Mouse (Mus musculus) ES-E14 (cell line): Measurements from ENCODE around the gene Gm42791.

ENCODE experiments used
- CHD2 ChIP-seq: IDR thresholded peaks from 2 replicates; pipeline ENCODE4 v1.6.1; 2014; ENCODE audit warnings: mild to moderate bottlenecking, low read depth, low read length, inconsistent platforms
- HCFC1 ChIP-seq: IDR thresholded peaks from 2 replicates; pipeline ENCODE4 v1.6.1; 2012; ENCODE audit warnings: low read length, inconsistent platforms, borderline replicate concordance; ENCODE audit not compliant: insufficient read depth
- ZC3H11A ChIP-seq: IDR thresholded peaks from 2 replicates; pipeline ENCODE4 v1.6.1; 2012; ENCODE audit warnings: low read depth, mild to moderate bottlenecking, inconsistent platforms, low read length, borderline replicate concordance
- ZNF384 ChIP-seq: IDR thresholded peaks from 2 replicates; pipeline ENCODE4 v1.6.1; 2012; ENCODE audit warnings: low read depth, low read length, inconsistent platforms

DNA sequence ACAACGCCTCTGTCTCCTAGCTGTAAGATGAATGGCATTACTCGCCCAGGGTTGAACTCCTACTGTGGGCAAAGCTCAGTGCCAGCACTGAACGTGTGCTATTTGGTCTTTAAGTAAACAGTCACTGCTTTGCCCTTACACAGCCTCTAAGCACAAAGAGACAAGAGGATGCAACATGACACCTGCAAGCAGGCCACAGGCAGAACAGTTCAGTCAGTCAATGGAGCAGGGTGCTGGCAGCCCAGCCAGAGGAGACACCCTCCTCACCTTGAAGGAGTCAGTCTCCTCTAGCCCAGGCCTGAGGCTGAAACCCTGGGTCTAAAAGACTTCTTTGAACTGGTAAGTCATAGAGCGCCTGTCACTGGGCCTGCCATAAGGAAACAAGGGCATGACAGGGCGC, 76.9 kb downstream of the Gm42791 start:
- no peak for TF ChIP-seq CHD2
- no peak for TF ChIP-seq HCFC1
- no peak for TF ChIP-seq ZNF384
- TF ChIP-seq ZC3H11A: no peak
